Mouse (Mus musculus) urinary bladder, adult 18-20 months (tissue): Measurements from ENCODE around the gene Spaca4.

Experiments used
- DNase-seq, 2 experiments: peaks; one replicate each; pipeline ENCODE4 v3.0.0; 2022; ENCODE audit warnings: low spot score in 2 of 2, mixed read lengths in 2 of 2

The Spaca4 gene

DNA sequence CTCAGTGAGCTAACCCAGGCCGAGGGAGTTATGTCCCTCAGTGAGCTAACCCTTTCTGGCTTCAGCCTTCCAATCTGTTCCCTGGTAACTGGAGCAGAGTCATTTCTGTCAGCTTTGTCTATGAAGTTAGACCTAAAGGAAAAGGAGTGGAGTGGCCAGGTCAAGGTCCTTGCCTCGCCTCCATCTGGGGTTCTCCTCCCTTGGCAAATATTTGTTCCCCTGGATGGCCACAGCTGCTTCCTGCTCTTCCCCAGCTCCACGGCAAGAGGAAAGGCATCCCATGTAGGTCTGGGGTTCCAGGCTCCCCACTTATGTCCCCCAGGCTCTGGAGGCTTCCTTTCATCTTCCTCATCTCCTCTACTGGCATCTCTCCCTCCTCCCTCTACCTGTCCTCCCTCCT is 2.0 kb upstream of the Spaca4 start:
- DNase-seq = no peak

DNA sequence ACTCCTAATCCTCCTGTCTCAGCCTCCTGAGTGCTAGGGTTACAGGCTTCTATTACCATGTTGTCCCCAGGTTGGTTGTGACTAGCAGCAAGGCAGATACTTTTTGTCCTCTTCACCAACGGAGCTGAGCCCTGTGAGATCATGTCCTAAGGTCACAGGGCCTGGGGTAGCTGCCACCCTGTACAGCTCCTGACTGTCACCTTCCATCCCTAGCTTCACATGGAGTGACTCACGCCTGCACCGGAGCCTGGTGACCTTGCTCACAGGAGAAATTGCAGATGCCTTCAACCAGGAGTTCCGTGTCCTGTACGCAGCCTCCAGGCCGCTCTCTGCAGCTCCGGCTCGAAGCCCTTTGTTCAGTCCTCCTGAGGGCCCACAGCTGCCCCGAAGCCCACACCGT is 806 bp upstream of the Spaca4 start:
- no peak for DNase-seq

DNA sequence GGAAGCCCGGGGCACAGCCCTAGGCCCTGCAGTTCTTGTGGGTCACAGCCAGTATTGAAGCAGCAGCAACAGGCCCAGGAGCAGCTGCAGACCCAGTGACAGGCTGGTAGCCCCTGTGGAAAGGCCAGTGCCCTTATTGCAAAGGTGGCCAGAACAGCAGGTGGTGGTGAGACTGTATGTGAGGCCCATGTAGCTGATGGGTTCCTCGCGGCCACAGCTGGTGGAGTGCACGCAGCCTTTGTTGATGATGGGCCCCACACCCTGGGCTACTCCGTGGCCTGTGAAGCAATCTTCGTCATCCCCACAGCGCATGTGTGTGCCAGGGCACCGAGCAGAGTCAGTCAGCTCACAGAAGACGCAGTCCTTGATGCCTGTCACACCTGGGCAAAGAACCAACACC is 462 bp downstream of the Spaca4 start:
- DNase-seq = no peak

DNA sequence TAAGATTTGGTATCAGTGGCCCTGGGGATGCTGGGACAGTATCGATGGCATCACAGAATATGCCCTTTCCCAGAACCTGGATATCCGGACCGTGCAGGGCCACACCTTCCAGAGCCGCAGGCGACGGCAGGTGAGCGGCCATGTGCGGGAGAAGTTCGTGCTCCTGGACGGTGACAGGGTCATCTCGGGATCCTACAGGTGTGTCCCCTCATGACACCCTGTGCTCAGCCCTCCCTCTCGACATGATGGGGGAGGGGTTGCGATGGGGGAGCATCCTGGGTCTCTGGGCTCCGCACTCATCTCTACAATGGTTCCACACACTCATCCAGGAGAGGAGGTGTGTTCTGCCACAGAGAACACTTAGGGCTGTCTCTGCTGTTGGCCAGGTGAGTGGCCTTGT is 1.8 kb downstream of the Spaca4 start:
- DNase-seq = no peak

DNA sequence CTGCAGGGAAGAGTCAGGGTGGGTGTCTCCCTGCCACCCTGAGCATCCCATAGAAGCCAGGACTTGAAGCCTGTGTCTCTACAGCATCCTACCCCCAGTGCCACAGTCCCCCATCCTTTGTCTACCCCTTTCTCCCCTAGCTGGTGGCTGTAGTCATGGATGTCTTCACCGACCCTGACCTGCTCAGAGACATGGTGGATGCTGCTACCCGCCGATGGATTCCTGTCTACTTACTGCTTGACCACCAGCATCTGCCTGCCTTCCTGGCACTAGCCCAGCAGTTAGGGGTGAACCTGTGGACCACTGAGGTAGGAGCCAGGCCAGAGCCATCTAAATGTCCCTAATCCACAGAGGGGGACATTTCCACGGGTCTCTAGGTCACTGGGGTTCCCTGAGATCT is 2.3 kb downstream of the Spaca4 start:
- DNase-seq = no peak

DNA sequence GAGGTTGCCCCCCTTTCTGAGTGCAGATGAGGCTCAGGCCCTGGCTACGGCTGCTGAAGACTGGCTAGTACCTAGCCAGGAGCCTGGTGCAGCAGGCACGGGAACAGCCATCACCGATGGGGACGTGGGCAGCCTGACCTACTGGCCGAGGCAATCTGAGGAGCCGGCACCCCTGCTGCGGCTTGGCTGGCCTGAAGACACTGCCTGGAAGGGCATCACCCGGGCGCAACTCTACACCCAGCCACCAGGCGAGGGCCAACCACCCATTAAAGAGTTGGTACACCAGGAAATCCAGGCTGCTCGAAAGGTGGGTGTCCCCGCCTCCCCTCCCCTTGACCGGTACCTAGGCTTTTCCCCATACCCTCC is 3.3 kb downstream of the Spaca4 start:
- no peak for DNase-seq

DNA sequence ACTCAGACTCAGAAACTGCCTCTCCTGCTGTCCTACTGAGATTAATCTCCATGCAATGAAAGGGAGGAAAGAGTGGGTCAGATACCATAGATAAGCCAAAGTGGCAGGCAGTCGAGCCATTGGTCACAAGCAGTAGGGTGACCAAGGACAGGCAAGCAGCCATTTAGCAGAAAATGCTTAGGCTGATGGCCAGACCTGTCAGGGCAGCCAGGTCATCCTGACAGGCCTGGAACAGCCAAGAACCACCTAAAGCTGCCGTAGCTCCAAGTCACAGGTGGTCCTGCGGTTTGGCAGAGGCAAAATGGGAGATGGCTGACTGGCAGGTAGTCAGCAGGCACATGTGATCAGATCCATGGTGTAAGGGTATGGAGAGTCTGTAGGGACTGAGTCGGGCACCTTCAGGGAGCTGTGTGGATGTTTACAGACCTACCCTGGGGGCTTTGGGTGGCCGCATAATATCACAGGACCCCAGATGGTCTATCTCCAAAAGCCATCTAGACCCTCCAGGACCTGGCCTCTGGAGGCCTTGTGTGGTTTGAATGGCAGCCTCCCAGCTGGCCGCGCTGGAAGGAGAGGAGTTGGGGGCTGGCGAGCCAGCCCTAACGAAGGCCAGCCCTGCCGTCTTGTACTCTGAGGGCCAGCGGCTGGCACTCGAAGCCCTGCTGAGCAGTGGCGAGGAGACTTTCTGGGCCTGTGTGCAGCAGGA is 3.8 kb downstream of the Spaca4 start:
- no peak for DNase-seq

DNA sequence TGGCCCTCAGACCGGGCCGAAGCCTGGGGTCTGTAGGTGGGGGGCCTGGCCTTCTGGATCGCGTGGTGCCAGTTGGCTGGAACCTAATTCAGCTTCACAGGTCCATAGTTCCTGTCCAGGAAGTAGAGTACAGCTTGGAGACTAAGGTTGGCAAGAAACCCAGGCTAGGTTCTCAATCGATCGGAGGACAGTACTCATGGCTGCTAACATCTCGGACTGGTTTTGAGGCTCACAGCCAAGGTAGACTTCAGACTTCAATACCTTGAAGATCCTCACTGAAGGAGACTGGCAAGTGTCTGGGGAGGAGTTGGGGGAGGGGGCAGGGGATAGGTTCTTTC is 4.4 kb downstream of the Spaca4 start:
- DNase-seq = no peak

DNA sequence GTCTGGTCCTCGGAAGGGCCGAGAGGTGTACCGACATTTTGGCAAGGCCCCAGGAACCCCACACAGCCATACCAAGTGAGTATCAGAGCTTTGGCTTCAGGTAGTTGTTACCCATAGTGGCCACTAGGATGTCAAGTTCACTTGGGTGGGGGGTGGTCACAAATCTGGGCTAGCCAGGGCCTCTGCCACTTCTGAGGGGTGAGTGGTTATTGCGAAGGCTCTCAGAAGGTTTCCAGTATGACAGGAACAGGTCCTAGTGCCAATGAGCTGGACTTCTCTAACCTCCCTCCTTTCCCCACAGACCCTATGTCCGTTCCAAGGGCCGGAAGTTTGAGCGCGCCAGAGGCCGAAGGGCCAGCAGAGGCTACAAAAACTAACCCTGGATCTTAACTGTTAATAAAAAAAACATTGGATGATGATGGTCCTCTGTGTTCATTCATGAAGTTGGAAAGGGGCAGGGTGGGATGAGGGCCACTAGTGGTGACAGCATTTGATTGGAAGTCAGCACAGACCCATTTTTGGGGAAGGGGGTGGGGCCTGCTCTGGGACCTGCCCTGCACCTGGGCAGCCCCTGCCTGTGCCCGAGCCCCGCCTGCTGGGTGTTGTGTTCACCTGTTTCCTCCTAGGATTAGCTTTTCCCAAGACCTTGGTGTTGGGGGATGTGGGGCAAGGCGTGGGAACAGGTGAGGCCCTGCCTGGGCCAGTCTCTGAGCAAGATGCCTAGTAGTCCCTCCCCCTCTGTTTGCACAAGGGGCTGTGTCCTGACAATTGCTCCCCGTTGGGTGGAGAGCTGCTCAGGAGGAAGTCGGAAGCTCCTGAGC is 5.0 kb downstream of the Spaca4 start, which contains the start of gene Fam83e:
TSS of gene Fam83e (plus strand) at position 800 of the 821 bp plus-strand sequence.
- DNase-seq = no peak

DNA sequence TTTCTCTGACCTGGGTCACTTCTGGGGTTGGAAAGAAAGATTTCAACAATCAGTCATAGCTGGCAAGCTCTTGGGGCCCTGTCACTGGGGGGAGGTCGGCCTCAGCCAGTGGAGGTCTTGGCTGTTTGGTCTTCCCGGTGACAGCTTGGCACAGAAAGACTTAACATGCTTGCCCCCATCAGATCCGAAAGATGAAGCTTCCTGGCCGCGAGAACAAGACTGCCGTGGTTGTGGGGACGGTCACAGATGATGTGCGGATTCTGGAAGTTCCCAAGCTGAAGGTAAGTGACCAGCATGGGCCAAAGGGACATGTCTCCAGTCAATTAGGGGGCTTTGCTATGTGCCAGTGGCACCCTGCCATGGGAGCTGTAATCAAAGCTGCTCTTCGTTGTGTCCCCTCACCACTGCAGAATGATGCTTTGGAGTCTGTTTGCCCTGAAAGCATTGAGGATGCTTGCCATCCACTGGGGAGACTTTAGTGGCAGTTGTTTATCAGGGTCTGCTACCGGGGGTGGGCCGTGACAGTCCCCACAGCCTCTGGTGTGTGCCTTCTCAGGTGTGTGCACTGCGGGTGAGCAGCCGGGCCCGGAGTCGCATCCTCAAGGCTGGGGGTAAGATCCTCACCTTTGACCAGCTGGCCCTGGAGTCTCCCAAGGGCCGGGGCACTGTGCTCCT is 5.7 kb downstream of the Spaca4 start:
- no peak for DNase-seq

DNA sequence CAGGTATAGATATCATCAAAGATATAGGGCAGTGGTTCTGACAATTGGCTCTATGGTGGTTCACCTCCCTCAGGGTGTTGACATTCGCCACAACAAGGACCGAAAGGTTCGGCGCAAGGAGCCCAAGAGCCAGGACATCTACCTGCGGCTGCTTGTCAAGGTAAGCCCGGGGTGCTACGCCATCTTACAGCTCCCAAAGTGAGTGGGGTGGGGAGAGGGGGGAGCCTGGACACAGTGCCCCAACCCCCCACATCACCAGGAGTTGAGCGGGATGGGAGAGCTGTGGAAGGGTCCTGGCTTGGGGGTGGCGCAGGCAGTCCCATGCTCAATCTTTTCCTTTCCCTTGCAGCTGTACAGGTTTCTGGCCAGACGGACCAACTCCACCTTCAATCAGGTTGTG is 6.4 kb downstream of the Spaca4 start:
- no peak for DNase-seq

DNA sequence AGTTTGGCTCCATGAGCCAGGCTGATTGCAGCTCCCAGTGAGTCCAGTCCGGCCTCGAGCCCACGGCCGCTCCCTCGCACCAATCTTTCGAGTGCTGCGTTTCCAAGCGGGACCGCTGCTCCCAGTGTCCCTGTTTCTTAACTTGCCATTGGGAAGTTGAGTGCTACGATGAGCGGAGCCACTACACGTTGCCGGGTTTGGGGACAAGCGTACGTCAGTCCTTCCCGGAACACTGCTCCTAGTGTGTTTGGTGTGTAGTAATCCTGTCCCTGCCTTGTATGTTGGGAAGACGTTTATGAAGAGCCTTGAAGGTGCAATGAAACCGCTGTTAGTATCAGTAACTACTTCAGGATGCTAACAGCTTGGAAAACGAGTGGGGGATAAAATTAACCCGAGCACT is 7.3 kb downstream of the Spaca4 start:
- no peak for DNase-seq

DNA sequence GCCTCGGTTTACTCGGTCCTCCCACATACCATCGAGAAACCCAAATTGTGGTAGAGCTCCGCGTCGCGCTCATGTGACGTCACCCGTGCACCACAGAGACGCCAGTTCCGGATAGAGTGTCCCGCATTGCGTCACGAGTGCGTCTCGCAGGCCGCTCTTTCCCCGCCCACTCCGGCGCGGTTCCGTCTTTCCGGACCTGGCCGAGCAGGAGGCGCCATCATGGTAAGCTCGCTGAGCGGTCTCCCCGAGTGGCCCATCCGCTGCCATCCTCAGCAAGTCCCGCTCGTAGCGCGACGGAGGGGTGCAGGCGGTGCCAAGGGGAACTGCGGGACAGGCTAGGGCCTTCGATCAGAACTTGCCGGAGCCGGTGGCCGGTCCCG is 7.7 kb downstream of the Spaca4 start, which contains the start of gene Sphk2:
TSS of gene Sphk2 (minus strand) at position 85 of the 380 bp plus-strand sequence.
- peak; percentile 97 to 98 for DNase-seq

DNA sequence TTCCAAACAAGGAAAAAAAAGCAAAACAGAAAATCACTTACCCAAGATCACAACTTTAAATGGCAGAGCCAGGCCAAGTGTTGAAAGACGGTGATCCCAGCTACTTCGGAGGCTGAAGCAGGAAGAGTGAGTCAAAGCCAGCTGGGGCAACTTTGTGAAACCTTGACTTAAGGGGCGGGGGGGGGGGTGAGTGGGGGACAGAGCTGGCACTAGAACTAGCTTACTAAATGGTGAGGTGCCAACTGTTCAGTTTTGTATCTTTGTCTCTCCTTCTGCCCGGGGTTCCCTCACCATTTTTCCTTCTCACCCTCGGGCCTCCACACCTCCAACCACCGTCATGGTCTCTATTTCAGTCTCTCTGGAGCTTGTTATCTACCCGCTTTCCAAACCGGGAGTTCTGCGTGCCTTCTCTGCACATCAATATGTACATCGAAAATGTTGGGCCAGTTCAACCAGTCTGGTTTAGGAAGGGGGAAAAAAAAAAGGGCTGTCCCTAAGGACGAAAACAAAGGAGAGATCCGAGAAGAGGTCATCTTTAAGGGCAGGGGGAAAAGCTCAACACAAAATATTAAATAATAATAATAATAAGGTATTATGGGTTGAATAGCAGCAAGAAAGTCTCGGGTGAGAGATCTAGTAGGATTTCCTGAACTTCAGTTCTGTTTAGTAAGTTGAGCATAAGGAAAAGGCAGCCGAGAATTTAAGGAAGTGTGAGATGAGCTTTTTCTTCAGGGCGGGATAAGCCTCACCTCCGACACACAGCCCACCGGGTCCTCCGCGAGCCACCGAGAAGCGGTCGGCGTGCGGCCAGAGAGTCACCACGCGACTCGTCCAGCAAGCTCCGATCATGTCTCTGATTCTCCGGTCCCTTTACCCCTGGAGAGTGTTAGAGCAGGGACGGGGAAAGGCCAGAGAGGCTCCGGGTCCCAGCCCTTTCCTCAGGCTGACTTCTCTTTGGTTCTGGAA is 8.4 kb downstream of the Spaca4 start:
- DNase-seq = no peak

DNA sequence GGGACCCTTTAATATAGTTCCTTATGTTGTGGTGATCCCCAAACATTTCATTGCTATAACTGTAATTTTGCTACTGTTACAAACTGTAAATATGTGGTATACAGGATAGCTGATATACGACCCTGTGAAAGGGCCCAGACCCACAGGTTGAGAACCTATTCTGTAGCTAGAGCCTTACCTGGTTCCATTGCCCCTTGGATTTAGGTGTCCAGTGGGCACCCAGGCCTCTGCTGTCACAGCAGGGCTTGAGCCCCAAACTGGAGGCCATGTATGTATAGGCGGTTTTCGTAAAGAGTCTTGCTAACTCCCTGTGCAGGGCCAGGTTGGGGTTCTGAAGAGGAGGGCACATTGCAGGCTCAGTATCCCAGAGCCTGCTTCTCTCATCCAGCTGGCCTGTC is 9.2 kb downstream of the Spaca4 start:
- no peak for DNase-seq

DNA sequence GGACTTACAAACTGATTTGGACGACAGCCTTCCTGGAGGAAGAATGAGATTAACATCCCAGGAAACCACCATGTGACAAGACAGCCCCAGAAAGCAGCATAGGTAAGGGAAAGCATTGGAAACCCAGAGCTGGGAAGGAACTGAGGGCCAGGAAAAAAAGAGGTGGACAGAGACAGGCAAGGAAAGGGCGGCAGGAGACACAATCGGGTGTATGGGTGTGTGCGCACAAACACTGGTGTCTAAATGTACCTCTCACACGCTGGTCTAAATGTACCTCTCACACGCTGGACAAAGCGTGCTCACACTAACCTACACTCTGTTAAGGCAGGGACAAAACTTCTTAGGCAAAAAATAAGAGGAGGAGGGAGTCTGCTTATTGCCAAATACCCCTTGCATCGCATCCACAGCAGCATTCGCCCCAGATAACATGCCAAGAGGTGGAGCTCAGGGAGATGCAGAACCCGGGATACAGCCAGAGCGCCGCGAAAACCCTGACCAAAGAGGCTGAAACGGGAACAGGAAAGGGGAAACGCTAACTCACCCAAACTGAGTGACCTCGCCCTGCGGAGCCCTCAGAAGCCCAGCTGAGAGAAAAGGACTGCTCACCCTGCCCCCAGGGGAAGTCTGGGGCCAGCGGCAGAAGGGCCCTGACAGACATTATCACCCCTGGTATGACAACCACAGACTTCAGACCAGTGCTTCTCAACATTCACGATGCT is 9.7 kb downstream of the Spaca4 start:
- DNase-seq = no peak

DNA sequence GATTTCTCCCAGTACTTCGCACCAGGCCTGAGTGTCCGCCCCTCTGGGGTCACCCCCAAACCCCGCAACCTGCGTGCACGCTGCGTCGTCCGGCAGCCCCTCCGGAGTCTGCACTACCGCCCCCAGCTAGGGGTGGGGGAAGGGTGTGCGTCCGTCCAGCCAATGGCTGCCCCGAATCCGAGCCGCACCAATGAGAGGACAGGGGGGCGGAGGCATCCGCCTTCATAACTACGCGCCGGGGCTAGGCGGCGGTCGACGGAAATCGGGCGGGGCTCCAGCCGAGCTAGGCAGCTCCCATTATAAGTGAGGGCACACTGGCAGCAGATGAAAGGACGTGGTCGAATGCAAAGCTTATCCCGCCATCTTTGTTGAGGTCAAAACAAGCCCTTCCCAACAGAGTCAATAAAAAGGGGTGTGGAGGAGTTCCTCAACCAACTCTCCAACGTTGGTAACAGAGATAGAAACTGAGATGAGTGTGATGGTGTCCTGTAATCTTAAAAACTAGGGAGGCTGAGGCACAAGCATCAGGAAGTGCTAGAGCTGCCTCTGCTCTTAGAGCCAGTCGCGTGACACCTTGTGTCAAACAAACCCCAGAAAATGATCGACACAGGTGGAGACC is 10.4 kb downstream of the Spaca4 start, which contains the start of gene Rpl18:
TSS of gene Rpl18 (plus strand) at position 368 of the 619 bp plus-strand sequence.
- DNase-seq = peak; percentile 88 to 97

DNA sequence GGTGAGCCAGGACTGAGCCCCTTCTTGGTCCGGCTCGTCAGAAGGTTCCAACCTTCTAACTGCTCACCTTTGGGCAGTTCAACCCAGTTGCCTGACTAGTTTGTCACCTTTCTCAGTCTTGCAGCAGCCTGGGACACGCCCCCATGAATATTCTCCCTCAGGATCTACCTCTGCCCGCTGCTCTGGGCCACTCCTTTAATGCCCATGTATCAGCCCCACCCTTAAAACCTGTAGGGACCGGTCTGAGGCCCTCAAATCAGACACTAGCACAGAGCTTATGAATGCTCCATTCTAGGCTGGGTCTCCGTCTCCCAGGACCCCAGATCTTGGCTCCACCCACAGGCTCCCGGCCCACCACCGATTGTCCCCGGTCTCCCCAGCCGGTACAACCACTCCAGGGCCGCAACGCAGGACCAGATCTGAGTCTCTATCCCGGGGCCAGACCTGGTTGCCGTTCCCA is 11.0 kb downstream of the Spaca4 start:
- peak in 1 of 2 experiments; percentile 70 for DNase-seq

DNA sequence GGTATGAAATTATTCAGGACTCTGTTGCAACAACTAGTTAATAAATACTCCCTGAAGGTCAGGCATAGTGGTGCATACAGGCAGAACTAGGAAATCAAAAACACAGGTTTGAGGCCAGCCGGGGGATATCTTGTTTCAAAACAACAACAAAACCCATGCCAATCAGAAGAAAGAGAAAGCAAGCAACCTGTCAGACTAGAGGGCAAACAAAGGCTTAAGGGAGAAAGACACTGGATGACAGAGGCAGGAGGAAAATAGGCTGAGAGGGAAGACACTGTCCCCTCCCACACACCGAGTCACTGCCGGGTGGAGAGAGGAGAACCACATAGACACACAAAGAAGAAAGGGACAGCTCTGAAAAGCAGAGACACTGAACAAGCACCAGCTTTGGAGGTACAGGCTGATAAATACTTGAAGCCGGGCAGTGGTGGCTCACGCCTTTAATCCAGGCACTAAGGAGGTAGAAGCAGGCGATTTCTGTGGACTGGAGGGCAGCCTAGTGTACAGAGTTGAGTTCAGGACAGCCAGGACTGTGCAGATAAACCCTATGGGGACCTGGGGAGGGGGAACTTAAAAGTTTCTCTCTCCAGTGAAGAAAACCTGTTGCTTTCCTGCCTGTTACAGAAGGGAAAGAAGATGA is 11.6 kb downstream of the Spaca4 start:
- no peak for DNase-seq

DNA sequence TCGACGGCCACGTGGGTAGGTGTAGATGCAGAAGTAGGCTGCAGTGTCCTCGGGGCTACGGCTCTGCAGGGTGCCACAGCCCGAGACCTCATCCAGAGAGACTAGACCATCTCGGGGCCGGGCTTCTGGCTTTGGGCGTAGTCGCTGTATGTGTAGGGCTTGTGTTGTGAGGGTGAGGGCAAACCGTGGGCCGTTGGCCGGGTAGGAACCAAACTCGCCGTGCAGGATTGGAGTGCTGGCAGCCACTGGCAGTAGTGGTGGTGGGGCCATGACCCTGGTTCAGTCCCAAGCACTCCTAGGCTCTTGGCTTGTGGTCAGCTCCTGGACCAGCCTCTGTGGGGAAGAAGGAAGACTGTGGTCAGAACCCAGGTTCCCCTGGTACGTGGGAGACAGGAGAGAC is 12.2 kb downstream of the Spaca4 start:
- DNase-seq = no peak
